Comparison of ENCODE assay signal across 13 mouse cellular contexts in genomic region chr15:96593866-96594265, GRCm38 (mm10). TPM values are rescaled to one million over a fixed set of nuclear protein-coding genes. Genes with fewer than 3 reads are reported as not detected.
DNase-seq lines count a peak whose midpoint lies in the region; ATAC-seq lines count a peak whose summit lies in the region.
"Had no signal": no experiment of that assay in that cellular context is flagged by ENCODE, and none has a peak within 500 bp of the region (broad histone marks: within the 10 kb centered on the region; RNA-seq: fewer than 3 reads in every experiment).

No protein-coding gene starts in this region.

- H3K4me3 ChIP-seq in heart, embryonic 11.5 days (ENCODE audit: low read depth, low read length) = no peak overlapping the region
- no peak overlapping the region for H3K4me3 ChIP-seq in embryonic facial prominence, embryonic 14.5 days (ENCODE audit: low read depth, low read length)
- no peak overlapping the region for H3K4me3 ChIP-seq in neural tube, embryonic 15.5 days (replicated peaks)
- H3K4me3 ChIP-seq: megakaryocyte, embryonic 14.5 days; neural tube, embryonic 12.5 days had no signal

- peaks cover 19% of the 10 kb centered on the region for H3K4me1 ChIP-seq in heart, embryonic 11.5 days (ENCODE audit: control insufficient read depth, insufficient read depth, low read length)
- peaks cover 5% of the 10 kb centered on the region for H3K4me1 ChIP-seq in embryonic facial prominence, embryonic 14.5 days (ENCODE audit: control insufficient read depth, insufficient read depth, low read length)
- H3K4me1 ChIP-seq in neural tube, embryonic 15.5 days = peaks cover 25% of the 10 kb centered on the region

- H3K9me3 ChIP-seq in heart, embryonic 11.5 days (replicated peaks; ENCODE audit: control insufficient read depth, low read length) = no peaks in the 10 kb centered on the region
- no peaks in the 10 kb centered on the region for H3K9me3 ChIP-seq in embryonic facial prominence, embryonic 14.5 days (ENCODE audit: control insufficient read depth, low read length)
- H3K9me3 ChIP-seq in neural tube, embryonic 15.5 days (replicated peaks) = no peaks in the 10 kb centered on the region
- H3K9me3 ChIP-seq: megakaryocyte, embryonic 14.5 days; neural tube, embryonic 12.5 days had no signal

- no peak overlapping the region for H3K27ac ChIP-seq in heart, embryonic 11.5 days (ENCODE audit: low read depth, low read length)
- peak overlapping the region; percentile 46; the same call in 1 of the 2 replicates for H3K27ac ChIP-seq in embryonic facial prominence, embryonic 14.5 days (replicated peaks; ENCODE audit: low read depth, low read length)
- H3K27ac ChIP-seq in neural tube, embryonic 15.5 days (replicated peaks) = peak overlapping the region; percentile 56; the same call in 1 of the 2 replicates
- H3K27ac ChIP-seq: neural tube, embryonic 12.5 days had no signal

- peak; percentile 85 for DNase-seq in heart, adult 11 months
- DNase-seq in lung, postnatal 36 days = peak; percentile 50
- no peak for DNase-seq in lung, postnatal 10 days
- DNase-seq in embryonic facial prominence, embryonic 14.5 days (ENCODE audit: low spot score) = no peak
- DNase-seq in T-cell, adult 2 months (ENCODE audit: low spot score) = no peak
- DNase-seq in ovary, adult 18-20 months (ENCODE audit: low spot score) = no peak
- DNase-seq: cerebellum, postnatal 10 days; heart, adult 18-20 months had no signal

- no peak overlapping the region for H3K9ac ChIP-seq in heart, embryonic 11.5 days (ENCODE audit: low read depth, low read length)
- no peak overlapping the region for H3K9ac ChIP-seq in embryonic facial prominence, embryonic 14.5 days (ENCODE audit: low read depth, low read length)
- no peak overlapping the region for H3K9ac ChIP-seq in neural tube, embryonic 15.5 days (replicated peaks)
- H3K9ac ChIP-seq: neural tube, embryonic 12.5 days had no signal

- H3K36me3 ChIP-seq in heart, embryonic 11.5 days (ENCODE audit: control insufficient read depth, insufficient read depth, low read length) = peaks cover 12% of the 10 kb centered on the region; the same call in 1 of the 2 replicates
- peaks cover 24% of the 10 kb centered on the region for H3K36me3 ChIP-seq in embryonic facial prominence, embryonic 14.5 days (ENCODE audit: control insufficient read depth, insufficient read depth, low read length)
- peaks cover 19% of the 10 kb centered on the region for H3K36me3 ChIP-seq in neural tube, embryonic 15.5 days

- 81% methylated on average over 7 of the region's 7 CpGs for WGBS in heart, embryonic 11.5 days (ENCODE audit: insufficient replicate concordance)
- 71% methylated on average over 7 of the region's 7 CpGs for WGBS in embryonic facial prominence, embryonic 14.5 days
- WGBS in neural tube, embryonic 15.5 days = 76% methylated on average over 7 of the region's 7 CpGs

- H3K27me3 ChIP-seq in heart, embryonic 11.5 days (ENCODE audit: control insufficient read depth, insufficient read depth, low read length) = no peaks in the 10 kb centered on the region
- no peaks in the 10 kb centered on the region for H3K27me3 ChIP-seq in embryonic facial prominence, embryonic 14.5 days (replicated peaks; ENCODE audit: control insufficient read depth, insufficient read depth, low read length)
- no peaks in the 10 kb centered on the region for H3K27me3 ChIP-seq in neural tube, embryonic 15.5 days (replicated peaks)
- H3K27me3 ChIP-seq: megakaryocyte, embryonic 14.5 days; neural tube, embryonic 12.5 days had no signal

- no peak for ATAC-seq in heart, embryonic 11.5 days (replicated peaks; ENCODE audit: insufficient number of reproducible peaks, low FRiP score, low TSS enrichment)
- ATAC-seq in embryonic facial prominence, embryonic 14.5 days (ENCODE audit: low read depth) = no peak
- ATAC-seq in neural tube, embryonic 15.5 days (ENCODE audit: low FRiP score) = no peak
- ATAC-seq: inflammation-experienced regulatory T-cells, adult 6 months had no signal

- no peak overlapping the region for H3K4me2 ChIP-seq in heart, embryonic 11.5 days
- H3K4me2 ChIP-seq in embryonic facial prominence, embryonic 14.5 days (ENCODE audit: low read depth, low read length) = no peak overlapping the region
- H3K4me2 ChIP-seq in neural tube, embryonic 15.5 days = no peak overlapping the region
- H3K4me2 ChIP-seq: neural tube, embryonic 12.5 days had no signal

RNA-seq across cellular contexts. Expression of gene Slc38a1, which starts 48.8 kb away (rescaled TPM):
- 75.5 and 81.9 TPM in 2 replicates for polyA plus RNA-seq in heart, embryonic 11.5 days (2014; fragmentation: Nextera tagmentation; extraction: Ambion mirVana)
- polyA plus RNA-seq in embryonic facial prominence, embryonic 14.5 days (2014; fragmentation: Nextera tagmentation; extraction: Ambion mirVana) = 46.1 and 56.2 TPM in 2 replicates
- polyA plus RNA-seq in neural tube, embryonic 15.5 days (2015; fragmentation: Nextera tagmentation; extraction: Ambion mirVana) = 127 and 134 TPM in 2 replicates

Comparison
In these comparisons a context has a peak if more than half of its experiments do, and no peak if none do; other contexts are left out.
1. DNase-seq: peak in heart, adult 11 months (single experiment) and lung, postnatal 36 days (single experiment); none in lung, postnatal 10 days (single experiment), embryonic facial prominence, embryonic 14.5 days (single experiment), T-cell, adult 2 months (single experiment) and ovary, adult 18-20 months (single experiment).